Mouse (Mus musculus): ENCODE data around the gene Tmcc3.

DNA sequence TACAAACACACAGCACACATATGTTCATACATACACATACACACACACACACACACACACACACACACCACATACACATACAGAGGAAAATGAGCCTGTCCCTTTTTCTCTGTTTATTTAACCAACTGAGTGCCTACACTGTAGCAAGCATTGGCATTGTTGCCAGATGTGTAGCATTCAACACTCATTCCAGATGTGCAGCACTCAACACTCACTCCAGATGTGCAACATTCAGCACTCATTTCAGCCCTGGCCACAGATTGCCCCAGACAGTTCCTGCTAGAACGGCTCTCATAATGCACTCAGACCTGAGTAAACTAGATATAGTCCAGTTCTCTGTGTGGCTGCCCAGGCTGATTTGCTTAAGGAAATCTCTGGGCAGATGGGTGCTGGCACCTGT, 145.7 kb downstream of the Tmcc3 start:
- TF ChIP-seq CTCF (IDR thresholded peaks at IDR 0.05; ENCODE audit: low read depth), result no peak
- no peak for TF ChIP-seq EP300 (IDR thresholded peaks at IDR 0.05; ENCODE audit: low read depth)

All from heart, postnatal 0 days (tissue).